Mouse (Mus musculus) heart, embryonic 13.5 days (tissue): ENCODE data around the gene Stam. TPM values are rescaled to one million over a fixed set of nuclear protein-coding genes. Genes with fewer than 3 reads are reported as not detected.
"Not testable (repeated sequence)": the region's sequence is repeated elsewhere in the genome, so short reads cannot be mapped to it uniquely, and the experiment has no call there.

ENCODE experiments used
- ATAC-seq: fragments of 200-750 bp; cut with Nextera tagmentation; 2 replicates; pipeline ENCODE4 v1.8.0; 2017; ENCODE audit warnings: moderate TSS enrichment; ENCODE audit not compliant: insufficient number of reproducible peaks, low FRiP score, low TSS enrichment; ENCODE audit errors: extremely low read depth
- H3K27ac ChIP-seq: fragments of 300-500 bp; sonication (generic); replicated peaks from 2 replicates; pipeline ENCODE4 v1.5.1; 2015; ENCODE audit warnings: moderate library complexity, mild to moderate bottlenecking, inconsistent platforms
- H3K27me3 ChIP-seq: fragments of 300-500 bp; sonication (generic); replicated peaks from 2 replicates; pipeline ENCODE4 v1.6.1; 2015; ENCODE audit warnings: mild to moderate bottlenecking, inconsistent platforms
- H3K36me3 ChIP-seq: fragments of 300-500 bp; sonication (generic); 2 replicates; pipeline ENCODE4 v1.6.1; 2015; ENCODE audit warnings: mild to moderate bottlenecking, inconsistent platforms
- H3K4me1 ChIP-seq: fragments of 300-500 bp; sonication (generic); 2 replicates; pipeline ENCODE4 v1.6.1; 2015; ENCODE audit warnings: inconsistent platforms
- H3K4me2 ChIP-seq: fragments of 300-500 bp; sonication (generic); 2 replicates; pipeline ENCODE4 v1.6.1; 2015; ENCODE audit warnings: inconsistent platforms, mild to moderate bottlenecking, moderate library complexity
- H3K4me3 ChIP-seq: fragments of 300-500 bp; sonication (generic); 2 replicates; pipeline ENCODE4 v1.5.1; 2015; ENCODE audit warnings: moderate library complexity, mild to moderate bottlenecking, inconsistent platforms
- H3K9ac ChIP-seq: fragments of 300-500 bp; sonication (generic); 2 replicates; pipeline ENCODE4 v1.6.1; 2015; ENCODE audit warnings: inconsistent platforms, mild to moderate bottlenecking, moderate library complexity
- H3K9me3 ChIP-seq: fragments of 300-500 bp; sonication (generic); 2 replicates; pipeline ENCODE4 v1.6.1; 2016; ENCODE audit warnings: inconsistent platforms
- WGBS: fragments of 180-500 bp; shearing (Covaris S2); methylation state at CpG from one replicate; pipeline ENCODE4 v1.1.7; 2015; ENCODE audit warnings: mixed read lengths; 5-methylcytosine and 5-hydroxymethylcytosine counted together
- polyA plus RNA-seq: library from polyadenylated mRNA; unstranded; fragments of >200 nt; fragmentation: Nextera tagmentation; extraction: Ambion mirVana; gene quantifications from 2 replicates; pipeline ENCODE4 v1.2.1, GENCODE M21; 2015

Stam gene
- polyA plus RNA-seq, 1 experiment from 2014 or later, result 49.4 TPM

DNA sequence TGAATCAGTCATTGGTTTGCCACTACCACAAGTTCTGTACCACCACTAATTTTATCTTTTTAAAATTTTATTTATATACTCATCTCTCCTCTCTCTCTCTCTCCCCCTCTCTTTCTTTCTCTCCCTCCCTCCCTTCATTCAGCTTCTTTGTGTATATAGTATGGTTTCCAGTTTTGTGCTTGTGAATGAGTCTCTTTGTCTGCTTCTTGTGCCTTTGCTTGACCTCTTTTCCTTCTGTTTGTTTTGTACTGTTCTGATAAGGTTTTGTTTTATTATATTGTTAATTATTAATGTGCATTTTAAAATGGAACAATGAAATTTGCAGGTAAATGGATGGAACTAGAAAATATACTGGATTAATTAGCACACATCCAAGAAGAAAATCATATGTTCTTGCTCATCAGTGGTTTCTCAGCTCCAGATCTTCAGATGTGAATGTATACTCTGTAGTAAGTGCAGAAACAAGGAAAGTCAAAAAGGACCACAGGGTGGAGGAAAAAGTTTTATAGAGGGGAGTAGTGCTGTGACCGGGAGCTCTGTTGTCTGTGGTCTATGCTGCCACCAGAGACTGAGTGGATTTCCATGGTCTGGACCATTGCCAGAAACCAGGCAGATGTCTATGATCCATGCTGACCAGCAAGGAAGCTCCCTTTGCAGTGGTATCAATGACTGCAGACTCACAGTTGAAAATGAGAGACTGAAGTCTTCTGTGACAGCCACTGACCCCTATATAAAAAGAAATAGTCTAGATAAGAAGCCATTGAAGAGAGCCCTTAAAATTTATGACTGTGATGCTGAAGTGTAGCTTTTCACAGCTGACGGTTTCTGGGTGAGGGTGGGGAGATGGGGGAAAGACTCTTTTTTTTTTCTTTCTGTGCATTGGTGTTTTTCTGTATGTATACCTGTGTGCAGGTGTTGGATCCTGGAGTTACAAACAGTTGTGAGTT, 7.9 kb upstream of the Stam start:
- Histone ChIP-seq H3K9me3 (no peaks in the 10 kb centered on the region), H3K36me3 (no peaks in the 10 kb centered on the region), H3K4me2 (no peak overlapping the region), H3K27me3 (no peaks in the 10 kb centered on the region), H3K4me1 (no peaks in the 10 kb centered on the region), H3K4me3 (no peak overlapping the region), H3K9ac (no peak overlapping the region), H3K27ac (no peak overlapping the region)
- WGBS, result 55% methylated on average over 2 of the region's 2 CpGs
- no peak for ATAC-seq

DNA sequence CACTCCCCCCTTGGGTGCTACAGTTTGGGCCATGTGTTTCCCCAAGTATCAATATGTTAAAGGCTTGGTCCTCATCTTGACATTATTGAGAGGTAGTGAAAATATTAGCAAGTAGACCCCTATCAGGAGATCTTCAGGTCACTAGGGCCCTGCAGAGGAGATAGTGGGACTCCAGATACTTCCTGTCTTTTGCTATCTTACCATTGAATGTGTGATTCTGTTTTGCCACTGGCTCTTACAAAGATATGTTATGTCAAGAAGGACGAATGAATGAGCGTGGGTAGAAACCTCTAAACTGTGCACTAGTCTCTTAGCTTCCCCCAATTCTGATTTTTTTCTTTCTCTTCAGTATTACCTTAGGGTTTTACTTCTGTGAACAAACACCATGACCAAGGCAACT, 4.9 kb upstream of the Stam start:
- Histone ChIP-seq H3K4me1 (peaks cover 9% of the 10 kb centered on the region), H3K4me3 (no peak overlapping the region), H3K4me2 (no peak overlapping the region), H3K9ac (no peak overlapping the region), H3K36me3 (no peaks in the 10 kb centered on the region), H3K27me3 (no peaks in the 10 kb centered on the region), H3K9me3 (no peaks in the 10 kb centered on the region), H3K27ac (no peak overlapping the region)
- ATAC-seq, result no peak
- 74% methylated on average over 2 of the region's 2 CpGs for WGBS

DNA sequence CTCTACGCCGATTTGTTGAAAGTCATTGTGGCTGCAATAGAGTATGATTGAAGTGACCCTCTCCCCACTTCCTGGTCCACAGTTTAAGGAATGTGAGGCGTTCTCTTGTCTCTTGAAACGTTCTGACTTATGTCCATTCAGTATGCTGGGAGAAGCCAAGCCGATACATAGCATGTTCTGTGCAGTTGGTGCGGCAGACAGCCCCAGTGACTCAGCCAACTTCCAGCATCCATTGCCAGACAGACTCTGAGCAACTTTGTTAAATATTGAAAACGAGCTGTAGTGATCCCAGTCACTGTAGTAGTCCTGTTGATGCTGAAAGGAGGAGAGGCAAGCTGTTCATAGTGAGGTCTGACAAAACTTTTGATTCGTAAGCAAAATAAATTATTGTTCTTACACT, 3.4 kb upstream of the Stam start:
- Histone ChIP-seq H3K4me3 (no peak overlapping the region), H3K4me2 (no peak overlapping the region), H3K36me3 (no peaks in the 10 kb centered on the region), H3K27me3 (no peaks in the 10 kb centered on the region), H3K4me1 (peaks cover 18% of the 10 kb centered on the region), H3K27ac (no peak overlapping the region), H3K9ac (no peak overlapping the region), H3K9me3 (no peaks in the 10 kb centered on the region)
- WGBS, result 72% methylated on average over 8 of the region's 8 CpGs
- ATAC-seq, result no peak

DNA sequence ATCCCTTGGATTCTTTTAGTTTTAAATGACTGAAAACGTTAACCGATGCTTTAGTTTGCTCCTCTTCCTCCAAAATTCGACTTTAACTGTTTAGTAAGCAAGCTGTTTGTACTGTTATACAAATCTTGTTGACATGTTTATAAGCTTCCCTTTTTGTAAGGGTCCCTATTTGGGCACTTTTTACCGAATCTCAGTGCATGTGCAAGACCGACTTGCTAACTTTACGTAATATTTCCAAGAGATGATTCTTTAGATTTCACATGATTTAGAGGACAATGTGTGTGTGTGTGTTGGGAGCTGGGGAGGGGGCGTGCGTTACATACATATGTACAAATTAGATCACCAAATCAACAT, 913 bp upstream of the Stam start:
- WGBS, result 19% methylated on average over 8 of the region's 8 CpGs
- no peaks in the 10 kb centered on the region for H3K36me3 ChIP-seq
- peak overlapping the region; percentile 96 for H3K27ac ChIP-seq
- ATAC-seq, result no peak
- no peaks in the 10 kb centered on the region for H3K27me3 ChIP-seq
- H3K4me3 ChIP-seq, result peak overlapping the region; percentile 83
- H3K9me3 ChIP-seq, result no peaks in the 10 kb centered on the region
- peak overlapping the region; percentile 78 for H3K4me2 ChIP-seq
- peak overlapping the region; percentile 93 for H3K9ac ChIP-seq
- peaks cover 28% of the 10 kb centered on the region for H3K4me1 ChIP-seq

DNA sequence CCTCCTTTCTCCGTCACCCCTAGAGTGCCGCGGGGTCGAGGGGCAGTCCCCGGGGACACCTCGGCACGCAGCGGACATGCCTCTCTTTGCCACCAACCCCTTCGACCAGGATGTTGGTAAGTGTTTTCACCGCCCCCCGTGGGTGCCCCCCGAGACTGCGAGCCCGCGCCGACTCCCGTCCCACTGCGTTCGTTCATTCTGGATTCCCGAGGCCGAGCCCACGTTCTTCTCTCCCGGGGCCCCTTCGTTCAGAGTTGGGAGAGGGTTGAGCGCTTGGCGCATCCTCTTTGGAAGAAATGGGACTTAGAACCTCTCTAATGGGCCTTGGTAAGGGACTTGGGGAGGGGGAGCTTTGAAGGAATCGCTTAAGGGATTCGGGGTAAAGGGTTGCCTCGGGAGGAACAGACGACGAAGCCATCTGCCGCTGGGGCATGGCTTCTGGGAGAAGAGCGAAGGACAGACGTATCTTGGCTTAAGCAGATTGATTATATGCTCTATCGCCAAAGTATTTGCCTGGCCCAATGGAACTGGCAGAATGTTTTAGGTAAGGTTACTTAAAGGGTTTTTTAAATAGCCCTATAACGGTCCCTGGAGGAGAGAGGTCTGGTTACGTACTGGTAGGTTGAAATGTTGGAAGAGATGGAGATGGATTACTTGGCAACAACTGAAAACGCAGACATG, 463 bp downstream of the Stam start:
- peak overlapping the region; percentile 96 for H3K27ac ChIP-seq
- H3K9ac ChIP-seq, result peak overlapping the region; percentile 93
- no peaks in the 10 kb centered on the region for H3K27me3 ChIP-seq

DNA sequence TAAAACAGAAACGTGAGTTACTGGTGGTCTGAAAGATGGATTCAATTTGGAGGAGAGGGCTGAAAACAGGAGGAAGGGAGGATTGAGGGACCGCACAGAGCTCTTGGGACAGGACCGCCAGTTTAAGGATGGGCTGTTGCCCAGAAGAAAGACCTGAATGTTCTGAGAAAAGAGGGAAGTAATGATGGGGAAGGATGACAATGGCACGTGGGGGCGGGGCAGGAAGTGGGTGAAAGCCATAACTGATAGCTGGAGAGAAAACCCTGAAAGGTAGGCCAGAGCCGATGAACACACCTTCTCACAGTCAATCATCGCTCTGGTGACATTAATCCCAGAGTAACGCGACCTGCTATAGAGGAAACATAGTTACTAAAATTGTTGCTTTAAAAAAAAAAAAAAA, 4.6 kb downstream of the Stam start:
- H3K4me2 ChIP-seq, H3K36me3 ChIP-seq, H3K27me3 ChIP-seq, H3K4me3 ChIP-seq, ATAC-seq, H3K27ac ChIP-seq, H3K9ac ChIP-seq, H3K9me3 ChIP-seq: not testable (repeated sequence)
- 88% methylated on average over 9 of the region's 9 CpGs for WGBS
- peaks cover 19% of the 10 kb centered on the region for H3K4me1 ChIP-seq

More for the DNA sequence above, 463 bp downstream of the Stam start:
- peaks cover 28% of the 10 kb centered on the region for H3K4me1 ChIP-seq
- WGBS, result under 1% methylated on average over 38 of the region's 38 CpGs
- peak overlapping the region; percentile 78 for H3K4me2 ChIP-seq
- ATAC-seq, result peak; percentile 2; the same call in 1 of the 2 replicates
- no peaks in the 10 kb centered on the region for H3K36me3 ChIP-seq
- peak overlapping the region; percentile 83 for H3K4me3 ChIP-seq
- no peaks in the 10 kb centered on the region for H3K9me3 ChIP-seq

DNA sequence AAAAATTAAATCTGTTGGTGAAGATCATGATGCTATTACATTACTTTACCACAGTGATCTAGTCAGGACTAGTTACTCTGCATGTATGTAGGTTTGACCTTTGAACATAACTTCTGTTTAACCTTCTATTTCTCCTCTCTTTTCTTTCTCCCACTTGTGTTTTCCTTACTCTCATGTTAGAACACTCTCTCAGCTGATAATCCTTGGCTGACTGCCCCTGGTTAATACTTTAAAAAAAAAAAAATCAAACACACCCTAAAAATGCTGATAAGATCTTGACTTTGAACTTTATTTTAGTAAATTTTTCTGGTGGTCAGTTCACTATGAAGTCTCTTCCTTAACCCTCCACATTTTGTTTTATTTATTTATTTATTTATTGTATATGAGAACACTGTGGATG, 26.6 kb downstream of the Stam start:
- no peak overlapping the region for H3K27ac ChIP-seq
- H3K36me3 ChIP-seq, result peaks cover 30% of the 10 kb centered on the region
- H3K4me2 ChIP-seq, result no peak overlapping the region
- no peak overlapping the region for H3K9ac ChIP-seq
- peaks cover 24% of the 10 kb centered on the region for H3K4me1 ChIP-seq
- no peaks in the 10 kb centered on the region for H3K9me3 ChIP-seq
- ATAC-seq, result no peak
- no peak overlapping the region for H3K4me3 ChIP-seq
- no peaks in the 10 kb centered on the region for H3K27me3 ChIP-seq

DNA sequence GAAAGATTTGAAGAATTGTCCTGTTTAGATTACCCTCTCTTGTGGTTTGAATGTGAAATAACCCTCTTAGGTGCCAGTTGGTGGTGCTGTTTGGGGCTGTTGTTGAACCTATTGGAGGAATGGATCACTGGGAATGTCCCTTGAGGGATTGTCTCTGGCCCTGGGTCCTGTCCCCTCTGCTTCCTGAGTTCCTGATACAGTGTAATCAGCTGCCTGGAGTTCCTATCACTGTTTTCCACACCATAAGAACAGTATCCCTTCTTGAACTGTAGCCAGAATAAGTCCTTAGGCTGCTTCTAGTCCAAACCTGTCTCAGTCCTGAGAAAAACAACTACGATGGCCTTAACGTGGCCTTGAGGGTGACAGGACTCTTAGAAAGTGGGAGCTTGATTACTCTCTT, 28.7 kb downstream of the Stam start:
- no peak for ATAC-seq
- 66% methylated on average over 2 of the region's 2 CpGs for WGBS

DNA sequence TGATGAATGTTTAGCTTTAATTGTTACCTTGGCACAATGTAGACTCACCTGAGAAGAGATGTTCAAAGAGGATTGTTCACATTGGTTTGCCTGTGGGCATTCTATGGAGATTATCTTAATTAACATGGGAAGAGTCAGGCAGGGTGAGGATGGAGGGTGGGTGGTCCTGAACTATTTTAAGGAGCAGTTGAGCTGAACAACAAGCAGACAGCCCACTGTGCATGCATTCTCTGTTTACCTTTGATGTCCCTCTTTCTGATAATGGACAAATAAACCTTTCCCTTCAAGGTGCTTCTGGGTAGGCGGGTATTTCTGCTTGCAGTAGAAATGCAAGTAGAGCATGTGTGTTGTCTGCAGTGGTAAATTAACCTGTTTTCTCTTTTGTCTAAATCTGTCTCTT, 30.0 kb downstream of the Stam start:
- Histone ChIP-seq H3K27ac (no peak overlapping the region), H3K36me3 (peaks cover 25% of the 10 kb centered on the region), H3K27me3 (no peaks in the 10 kb centered on the region), H3K4me2 (no peak overlapping the region), H3K4me1 (peaks cover 24% of the 10 kb centered on the region), H3K9ac (no peak overlapping the region), H3K4me3 (no peak overlapping the region), H3K9me3 (no peaks in the 10 kb centered on the region)
- no peak for ATAC-seq
- WGBS, result 91% methylated on average over 1 of the region's 1 CpGs

More for the DNA sequence above, 28.7 kb downstream of the Stam start:
- Histone ChIP-seq H3K36me3 (peaks cover 20% of the 10 kb centered on the region), H3K27ac (no peak overlapping the region), H3K4me2 (no peak overlapping the region), H3K27me3 (no peaks in the 10 kb centered on the region), H3K4me3 (no peak overlapping the region), H3K9ac (no peak overlapping the region), H3K4me1 (peaks cover 24% of the 10 kb centered on the region), H3K9me3 (no peaks in the 10 kb centered on the region)

DNA sequence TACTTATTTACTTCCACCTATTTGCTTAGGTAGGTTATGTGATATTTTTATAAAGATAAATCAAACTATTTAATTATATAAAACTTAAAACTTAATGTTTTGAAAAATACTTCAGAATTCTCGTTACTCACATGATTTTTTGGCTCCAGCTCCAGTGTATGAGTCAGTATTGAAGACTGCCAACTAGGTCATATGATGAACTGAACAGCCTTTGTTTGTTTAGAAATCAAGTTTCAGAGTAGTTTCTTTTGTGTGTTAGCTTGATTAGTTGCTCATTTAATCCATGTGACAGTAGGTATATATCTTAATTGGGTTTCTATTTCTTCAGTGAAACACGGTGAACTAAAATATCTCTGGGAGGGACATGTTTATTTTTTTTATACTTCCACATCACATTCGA, 33.8 kb downstream of the Stam start:
- no peak overlapping the region for H3K27ac ChIP-seq
- no peaks in the 10 kb centered on the region for H3K27me3 ChIP-seq
- peaks cover 21% of the 10 kb centered on the region for H3K36me3 ChIP-seq
- WGBS, result 84% methylated on average over 3 of the region's 3 CpGs
- H3K4me2 ChIP-seq, result no peak overlapping the region
- no peak for ATAC-seq
- no peak overlapping the region for H3K9ac ChIP-seq
- H3K9me3 ChIP-seq, result no peaks in the 10 kb centered on the region
- H3K4me3 ChIP-seq, result no peak overlapping the region
- peaks cover 13% of the 10 kb centered on the region for H3K4me1 ChIP-seq

DNA sequence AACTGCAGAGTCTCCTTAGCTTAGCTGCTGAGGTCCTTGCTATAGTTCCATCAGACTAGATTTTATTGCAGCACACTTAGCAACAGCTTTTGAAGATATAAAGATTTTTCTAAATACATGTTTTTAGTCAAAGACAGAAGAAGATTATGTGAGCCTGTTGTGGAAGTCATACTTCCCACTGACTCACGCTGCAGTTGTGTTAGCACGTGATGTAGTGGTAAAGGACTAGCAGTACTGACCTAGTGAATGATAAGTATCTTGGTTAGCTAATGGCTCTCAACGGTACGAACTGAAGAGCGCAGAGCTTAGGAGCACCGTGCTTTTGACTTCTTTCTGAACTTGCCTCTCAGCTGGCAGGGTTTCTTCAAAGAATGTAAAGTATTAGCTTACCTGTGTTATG, 52.5 kb downstream of the Stam start:
- Histone ChIP-seq H3K27me3 (no peaks in the 10 kb centered on the region), H3K36me3 (peaks cover 38% of the 10 kb centered on the region), H3K4me3 (no peak overlapping the region), H3K4me2 (no peak overlapping the region), H3K27ac (no peak overlapping the region), H3K4me1 (no peaks in the 10 kb centered on the region), H3K9me3 (no peaks in the 10 kb centered on the region), H3K9ac (no peak overlapping the region)
- WGBS, result 87% methylated on average over 6 of the region's 6 CpGs
- no peak for ATAC-seq

DNA sequence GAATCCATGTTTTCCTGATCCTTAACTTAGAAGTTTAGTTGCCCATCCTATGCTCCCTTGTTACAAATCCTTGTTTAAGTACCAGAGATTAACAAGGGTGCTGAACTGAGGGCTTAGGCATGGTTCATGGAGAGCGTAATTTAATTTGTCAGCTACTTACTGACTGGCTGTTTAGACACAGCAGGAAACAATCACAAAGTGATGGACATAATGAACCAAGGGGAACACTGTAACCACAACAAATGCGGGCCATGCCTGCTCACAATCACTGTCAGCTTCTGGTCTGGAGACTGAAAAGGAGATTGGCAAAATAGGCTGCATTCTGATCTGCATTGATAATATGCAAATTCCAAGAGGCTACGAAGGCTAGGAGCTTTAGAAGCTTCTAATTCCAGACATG, 53.7 kb downstream of the Stam start:
- Histone ChIP-seq H3K36me3 (peaks cover 49% of the 10 kb centered on the region), H3K27ac (no peak overlapping the region), H3K4me1 (no peaks in the 10 kb centered on the region), H3K4me3 (no peak overlapping the region), H3K9ac (no peak overlapping the region), H3K4me2 (no peak overlapping the region), H3K9me3 (no peaks in the 10 kb centered on the region), H3K27me3 (no peaks in the 10 kb centered on the region)
- 68% methylated on average over 3 of the region's 3 CpGs for WGBS
- no peak for ATAC-seq
